Mouse (Mus musculus): Measurements from ENCODE around the gene Fam208b. TPM values are rescaled to one million over a fixed set of nuclear protein-coding genes. Genes with fewer than 3 reads are reported as not detected.

Gene Fam208b
- total and polyA plus RNA-seq, 2 experiments = 1.5 to 10.8 TPM

- Histone ChIP-seq H3K27ac (replicated peaks; ENCODE audit: insufficient read depth, low read depth, low read length) (no peak overlapping the region), H3K27me3 (ENCODE audit: control insufficient read depth, insufficient read depth, low read length) (no peaks in the 10 kb centered on the region), H3K36me3 (ENCODE audit: control insufficient read depth, insufficient read depth, low read length) (peaks cover 5% of the 10 kb centered on the region; the same call in 1 of the 2 replicates), H3K4me3 (ENCODE audit: insufficient read depth, low read depth, low read length) (no peak overlapping the region), H3K9ac (ENCODE audit: low read depth, low read length) (no peak overlapping the region), H3K79me2 (ENCODE audit: control insufficient read depth, insufficient read depth, low read length) (peaks cover 45% of the 10 kb centered on the region; the same call in 1 of the 2 replicates), H3K4me1 (ENCODE audit: control insufficient read depth, insufficient read depth, low read length) (peaks cover 13% of the 10 kb centered on the region)
- TF ChIP-seq POLR2A (IDR thresholded peaks at IDR 0.05; ENCODE audit: extremely low read depth, insufficient read depth, low read length) (no peak), CTCF (IDR thresholded peaks at IDR 0.05; ENCODE audit: low read depth, low read length) (no peak)
- peak; percentile 37 for DNase-seq (ENCODE audit: extremely low read depth, low read depth, low spot score)
- WGBS = 58% methylated on average over 2 of the region's 2 CpGs
These were observed 69.6 kb downstream of the Fam208b start for GRCm38 (mm10) chr13:3541159-3541782.

- Histone ChIP-seq H3K79me2 (ENCODE audit: control insufficient read depth, insufficient read depth, low read length) (peaks cover 34% of the 10 kb centered on the region; the same call in 1 of the 2 replicates), H3K9ac (ENCODE audit: low read depth, low read length) (no peak overlapping the region), H3K27me3 (ENCODE audit: control insufficient read depth, insufficient read depth, low read length) (no peaks in the 10 kb centered on the region), H3K4me1 (ENCODE audit: control insufficient read depth, insufficient read depth, low read length) (peaks cover 11% of the 10 kb centered on the region), H3K27ac (replicated peaks; ENCODE audit: insufficient read depth, low read depth, low read length) (no peak overlapping the region), H3K4me3 (ENCODE audit: insufficient read depth, low read depth, low read length) (no peak overlapping the region), H3K36me3 (ENCODE audit: control insufficient read depth, insufficient read depth, low read length) (peaks cover 3% of the 10 kb centered on the region; the same call in 1 of the 2 replicates)
- 72% methylated on average over 2 of the region's 2 CpGs for WGBS
- no peak for DNase-seq (ENCODE audit: extremely low read depth, low read depth, low spot score)
- TF ChIP-seq CTCF (IDR thresholded peaks at IDR 0.05; ENCODE audit: low read depth, low read length) (no peak), POLR2A (IDR thresholded peaks at IDR 0.05; ENCODE audit: extremely low read depth, insufficient read depth, low read length) (no peak)
These were observed 70.7 kb downstream of the Fam208b start for GRCm38 (mm10) chr13:3540166-3540565.

- no peak for DNase-seq (ENCODE audit: extremely low read depth, low read depth, low spot score)
- Histone ChIP-seq H3K79me2 (ENCODE audit: control insufficient read depth, insufficient read depth, low read length) (peaks cover 26% of the 10 kb centered on the region; the same call in 1 of the 2 replicates), H3K27me3 (ENCODE audit: control insufficient read depth, insufficient read depth, low read length) (no peaks in the 10 kb centered on the region), H3K9ac (ENCODE audit: low read depth, low read length) (peak overlapping the region; percentile 65), H3K36me3 (ENCODE audit: control insufficient read depth, insufficient read depth, low read length) (peaks cover 1% of the 10 kb centered on the region; the same call in 1 of the 2 replicates), H3K27ac (replicated peaks; ENCODE audit: insufficient read depth, low read depth, low read length) (peak overlapping the region; percentile 96), H3K4me3 (ENCODE audit: insufficient read depth, low read depth, low read length) (peak overlapping the region; percentile 93), H3K4me1 (ENCODE audit: control insufficient read depth, insufficient read depth, low read length) (peaks cover 8% of the 10 kb centered on the region)
- TF ChIP-seq POLR2A (IDR thresholded peaks at IDR 0.05; ENCODE audit: extremely low read depth, insufficient read depth, low read length) (no peak), CTCF (IDR thresholded peaks at IDR 0.05; ENCODE audit: low read depth, low read length) (no peak)
- 4% methylated on average over 15 of the region's 15 CpGs for WGBS
These were observed 71.8 kb downstream of the Fam208b start for GRCm38 (mm10) chr13:3538969-3539562.

GRCm38 (mm10) chr13:3538223-3538968 lies 72.5 kb downstream of the Fam208b start:
- TF ChIP-seq POLR2A (IDR thresholded peaks at IDR 0.05; ENCODE audit: extremely low read depth, insufficient read depth, low read length) (0 out of 2 replicates have a peak, but pooled peaks have one; percentile 30), CTCF (IDR thresholded peaks at IDR 0.05; ENCODE audit: low read depth, low read length) (no peak)
- peak overlapping the region; percentile 93 for H3K4me3 ChIP-seq (ENCODE audit: insufficient read depth, low read depth, low read length)
- no peaks in the 10 kb centered on the region for H3K27me3 ChIP-seq (ENCODE audit: control insufficient read depth, insufficient read depth, low read length)
- H3K9ac ChIP-seq (ENCODE audit: low read depth, low read length) = peak overlapping the region; percentile 92
- peaks cover 8% of the 10 kb centered on the region for H3K4me1 ChIP-seq (ENCODE audit: control insufficient read depth, insufficient read depth, low read length)
- DNase-seq (ENCODE audit: extremely low read depth, low read depth, low spot score) = peak; percentile 90
- H3K79me2 ChIP-seq (ENCODE audit: control insufficient read depth, insufficient read depth, low read length) = peaks cover 24% of the 10 kb centered on the region; the same call in 1 of the 2 replicates
- peaks cover 1% of the 10 kb centered on the region; the same call in 1 of the 2 replicates for H3K36me3 ChIP-seq (ENCODE audit: control insufficient read depth, insufficient read depth, low read length)
- H3K27ac ChIP-seq (replicated peaks; ENCODE audit: insufficient read depth, low read depth, low read length) = peak overlapping the region; percentile 96
- under 1% methylated on average over 59 of the region's 59 CpGs for WGBS

GRCm38 (mm10) chr13:3537594-3538222 lies 73.2 kb downstream of the Fam208b start, which contains the start of gene Gdi2:
Gene Gdi2, plus strand, starts transcription at chr13:3538063.
- Histone ChIP-seq H3K4me3 (ENCODE audit: insufficient read depth, low read depth, low read length) (peak within 1 kb of the TSS; percentile 93), H3K9ac (ENCODE audit: low read depth, low read length) (peak within 1 kb of the TSS; percentile 92), H3K79me2 (ENCODE audit: control insufficient read depth, insufficient read depth, low read length) (peaks cover 20% of the 10 kb centered on the region; the same call in 1 of the 2 replicates), H3K4me1 (ENCODE audit: control insufficient read depth, insufficient read depth, low read length) (peaks cover 8% of the 10 kb centered on the region), H3K27ac (replicated peaks; ENCODE audit: insufficient read depth, low read depth, low read length) (peak within 1 kb of the TSS; percentile 96), H3K36me3 (ENCODE audit: control insufficient read depth, insufficient read depth, low read length) (peaks cover 1% of the 10 kb centered on the region; the same call in 1 of the 2 replicates), H3K27me3 (ENCODE audit: control insufficient read depth, insufficient read depth, low read length) (no peaks in the 10 kb centered on the region)
- peak; percentile 88 for DNase-seq (ENCODE audit: extremely low read depth, low read depth, low spot score)
- under 1% methylated on average over 40 of the region's 47 CpGs for WGBS
- TF ChIP-seq CTCF (IDR thresholded peaks at IDR 0.05; ENCODE audit: low read depth, low read length) (no peak), POLR2A (IDR thresholded peaks at IDR 0.05; ENCODE audit: extremely low read depth, insufficient read depth, low read length) (peak; percentile 59; the same call in 1 of the 2 replicates)

All from liver, adult 2 months (tissue).